Mouse (Mus musculus): ENCODE measurements at regions not wholly inside any gene's neighbourhood (a gene's known extent, or its start where the extent isn't known, plus 50 kb on each side); places are given as distances from the start of the nearest gene placed in this dataset.

DNA sequence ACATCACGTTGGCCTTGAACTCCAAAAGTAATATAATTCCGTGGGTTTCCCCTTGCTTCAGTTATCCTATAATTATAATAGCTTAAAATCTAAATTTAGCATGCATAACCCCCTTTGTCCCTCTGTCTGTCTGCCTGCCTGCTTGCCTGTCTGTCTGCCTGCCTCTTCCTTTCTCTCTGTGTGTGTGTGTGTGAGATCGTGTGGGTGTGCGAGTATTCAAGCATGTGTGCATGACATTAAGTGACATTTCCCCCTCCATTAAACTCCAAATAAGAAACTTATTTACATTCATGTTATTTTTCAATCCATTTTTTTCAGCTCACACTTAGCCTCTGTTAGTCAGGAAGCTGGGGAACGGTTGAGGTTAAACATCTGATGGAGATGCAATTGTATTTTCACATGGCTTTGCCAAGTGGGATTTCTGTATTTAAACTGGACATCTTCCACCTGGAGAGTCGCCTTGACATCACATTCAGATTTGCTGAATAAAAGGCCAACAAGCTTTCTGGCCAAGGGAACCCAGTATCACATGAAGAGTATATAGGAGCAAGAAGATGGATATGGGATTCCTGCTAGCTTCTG lies 130.8 kb upstream of the Map3k1 start:
- no peak for TF ChIP-seq CTCF (IDR thresholded peaks at IDR 0.05; ENCODE audit: control insufficient read depth, insufficient read depth, low read length)
- no peak for TF ChIP-seq POLR2A (IDR thresholded peaks at IDR 0.05; ENCODE audit: borderline replicate concordance, control insufficient read depth, low read depth, low read length)
